Mouse (Mus musculus): ENCODE data around the gene Hyal2.
"Not testable (repeated sequence)": the region's sequence is repeated elsewhere in the genome, so short reads cannot be mapped to it uniquely, and the experiment has no call there.

Gene Hyal2

DNA sequence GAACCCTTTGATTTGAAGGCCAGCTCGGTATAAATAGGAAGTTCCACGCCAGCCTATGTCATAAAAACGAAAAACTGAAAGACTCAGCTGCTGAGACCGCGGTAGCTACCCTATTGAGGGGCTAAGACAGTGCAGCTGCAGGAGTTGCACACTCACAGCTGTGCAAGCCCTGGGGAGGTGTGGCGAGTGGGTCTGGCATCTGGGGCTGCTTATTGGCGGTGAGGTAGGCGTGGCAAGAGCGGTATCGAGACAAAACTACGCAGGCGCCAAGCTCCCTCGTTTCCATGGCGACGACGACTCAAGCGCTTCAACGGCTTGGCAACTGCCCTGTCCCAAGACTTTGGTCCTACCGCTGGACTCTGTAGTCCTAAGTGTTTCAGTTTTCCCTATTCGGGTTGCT lies 20.7 kb upstream of the Hyal2 start, which contains the start of gene Zmynd10:
Gene Zmynd10, plus strand, starts transcription at position 273 of the 400 bp plus-strand sequence.
- DNase-seq (ENCODE audit: low spot score): peak; percentile 85

DNA sequence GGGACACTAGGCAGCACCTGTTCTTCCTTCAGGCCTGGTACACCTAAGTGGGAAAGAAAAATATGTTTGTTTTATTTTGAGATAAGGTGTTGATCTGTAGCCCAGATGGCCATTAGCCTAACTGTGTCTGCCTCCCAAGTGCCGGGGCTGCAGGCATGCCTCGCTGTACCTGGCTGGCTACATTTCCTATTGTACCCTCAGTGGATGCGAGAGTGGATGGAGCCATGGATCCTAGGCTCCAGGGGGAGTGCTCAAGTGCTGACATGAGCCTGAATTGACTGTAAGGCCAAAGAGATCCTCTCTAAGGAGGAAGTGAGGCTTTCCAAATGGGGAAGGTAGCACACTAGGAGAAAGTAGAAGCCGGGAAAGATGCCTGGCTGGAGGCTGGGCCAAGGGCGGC lies 19.8 kb upstream of the Hyal2 start:
- no peak for DNase-seq (ENCODE audit: low spot score)

DNA sequence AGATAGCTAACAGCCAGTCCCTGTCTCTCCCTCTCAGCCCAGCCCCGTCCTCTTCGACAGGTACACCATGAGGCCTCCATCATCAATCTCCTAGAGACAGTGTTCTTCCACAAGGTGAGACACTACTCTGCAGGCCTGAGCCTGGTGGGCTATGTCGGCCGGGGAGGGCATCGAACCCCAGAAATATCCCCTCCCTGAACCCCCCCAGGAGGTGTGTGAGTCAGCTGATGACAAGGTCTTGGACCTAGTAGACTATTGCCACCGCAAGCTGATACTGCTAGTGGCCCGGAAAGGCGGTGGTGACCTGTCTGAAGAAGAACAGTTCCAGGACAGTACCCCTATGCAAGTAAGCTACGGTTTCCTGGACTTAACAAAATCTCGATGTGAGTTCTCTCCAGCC lies 18.9 kb upstream of the Hyal2 start:
- DNase-seq (ENCODE audit: low spot score): no peak

DNA sequence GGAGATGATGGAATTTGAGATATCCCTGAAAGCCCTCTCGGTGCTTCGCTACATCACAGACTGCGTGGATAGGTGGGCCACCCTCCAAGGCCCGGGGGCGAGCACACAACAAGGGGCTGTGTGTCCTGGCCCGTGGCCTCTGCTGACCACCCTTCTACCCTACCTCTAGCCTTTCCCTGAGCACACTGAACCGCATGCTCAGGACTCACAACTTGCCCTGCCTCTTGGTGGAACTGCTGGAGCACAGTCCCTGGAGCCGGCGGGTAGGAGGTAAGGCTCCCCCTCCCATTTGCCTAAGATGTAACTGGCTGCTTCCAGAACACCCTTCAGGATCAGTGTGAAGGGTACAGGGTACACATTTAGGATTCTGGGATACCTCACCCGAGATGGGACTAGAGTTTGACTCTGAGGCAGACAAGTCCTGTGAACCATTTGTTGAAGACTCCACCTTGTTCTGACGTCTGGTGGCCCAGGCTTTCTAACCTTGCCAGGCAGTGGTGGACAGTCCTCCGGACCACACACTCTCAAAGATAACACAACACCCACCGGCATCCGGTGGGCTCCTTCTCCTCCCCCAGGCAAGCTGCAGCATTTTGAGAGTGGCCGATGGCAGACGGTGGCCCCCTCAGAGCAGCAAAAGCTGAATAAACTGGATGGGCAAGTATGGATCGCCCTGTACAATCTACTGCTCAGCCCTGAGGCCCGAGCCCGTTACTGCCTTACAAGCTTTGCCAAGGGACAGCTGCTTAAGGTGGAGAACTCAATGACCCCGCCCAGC lies 18.3 kb upstream of the Hyal2 start:
- no peak for DNase-seq (ENCODE audit: low spot score)

DNA sequence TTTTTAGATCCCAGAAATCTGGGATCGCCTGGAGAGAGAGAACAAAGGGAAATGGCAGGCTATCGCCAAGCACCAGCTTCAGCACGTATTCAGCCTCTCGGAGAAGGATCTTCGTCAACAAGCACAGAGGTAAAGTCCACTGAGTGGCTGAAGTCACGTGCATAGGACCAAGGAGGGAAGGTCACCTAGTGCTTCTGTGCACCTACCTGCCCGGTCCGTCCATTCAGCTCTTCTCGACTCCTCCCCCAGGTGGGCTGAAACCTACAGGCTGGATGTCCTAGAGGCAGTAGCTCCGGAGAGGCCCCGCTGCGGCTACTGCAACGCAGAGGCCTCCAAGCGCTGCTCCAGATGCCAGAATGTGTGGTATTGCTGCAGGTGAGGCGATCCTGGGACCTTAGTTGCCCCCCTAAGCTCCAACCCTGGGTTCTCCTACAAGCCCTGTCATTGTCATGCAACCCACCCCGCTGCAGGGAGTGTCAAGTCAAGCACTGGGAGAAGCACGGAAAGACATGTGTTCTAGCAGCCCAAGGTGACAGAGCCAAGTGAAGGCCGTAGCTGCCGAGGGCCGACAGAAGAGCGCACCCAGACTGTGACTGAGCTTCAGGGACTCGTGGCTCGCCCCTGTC lies 17.1 kb upstream of the Hyal2 start:
- DNase-seq (ENCODE audit: low spot score): no peak

DNA sequence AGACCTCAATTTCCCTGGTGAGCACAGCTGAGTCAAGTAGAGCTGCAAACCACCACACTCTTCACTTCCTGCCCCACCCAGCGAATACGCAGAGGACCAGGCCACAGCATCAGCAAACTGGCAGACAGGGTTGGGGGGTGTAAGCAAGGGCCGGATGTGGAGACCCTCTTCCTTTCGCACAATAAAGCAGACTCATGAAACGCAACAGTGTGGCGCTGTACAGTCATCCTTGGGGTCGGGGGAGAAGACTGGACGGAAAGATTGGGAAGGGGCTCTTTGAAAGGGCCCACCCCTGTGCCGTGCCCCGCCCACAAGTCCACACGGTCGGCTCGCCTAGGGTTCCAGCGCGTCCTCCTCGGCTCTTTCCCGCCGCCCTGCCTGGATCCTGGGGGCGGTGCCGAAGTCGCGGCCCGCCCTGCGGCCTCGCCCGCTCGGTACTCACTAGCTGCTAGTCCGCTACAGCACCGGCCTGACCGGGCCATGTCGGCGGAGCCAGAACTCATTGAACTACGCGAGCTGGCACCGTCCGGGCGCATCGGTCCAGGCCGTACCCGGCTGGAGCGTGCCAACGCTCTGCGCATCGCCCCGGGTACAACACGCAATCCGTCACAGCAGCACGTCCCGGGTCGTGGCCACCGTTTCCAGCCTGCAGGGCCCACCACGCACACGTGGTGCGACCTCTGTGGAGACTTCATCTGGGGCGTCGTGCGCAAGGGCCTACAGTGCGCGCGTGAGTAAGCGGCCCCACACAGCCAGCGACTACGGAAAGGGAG lies 16.4 kb upstream of the Hyal2 start, which contains the start of gene Rassf1:
Gene Rassf1, plus strand, starts transcription at position 439 of the 773 bp plus-strand sequence.
- no peak for DNase-seq (ENCODE audit: low spot score)

DNA sequence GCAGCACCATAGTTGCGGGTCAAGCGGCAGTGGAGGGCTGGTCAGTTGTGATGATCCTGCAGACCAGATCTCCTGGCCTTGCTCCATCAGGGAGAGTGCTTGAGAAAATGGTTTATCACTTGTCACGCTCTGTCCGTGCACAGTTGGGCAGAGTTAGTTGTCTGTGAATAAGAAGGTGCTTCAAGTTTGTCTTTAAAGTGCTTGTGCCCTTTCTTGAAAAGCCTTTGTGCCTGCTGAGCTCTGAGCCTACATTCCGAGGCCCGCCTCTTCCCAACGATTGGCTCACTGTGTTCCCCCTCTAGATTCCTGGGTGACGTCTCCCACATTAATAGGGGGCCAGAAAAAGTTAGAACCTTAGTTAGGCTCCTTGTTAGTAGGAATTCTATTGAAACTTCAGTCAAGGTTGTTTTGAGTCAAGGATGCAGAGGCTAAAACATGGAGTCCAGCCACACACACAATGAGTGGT lies 15.8 kb upstream of the Hyal2 start:
- DNase-seq (ENCODE audit: low spot score): no peak

DNA sequence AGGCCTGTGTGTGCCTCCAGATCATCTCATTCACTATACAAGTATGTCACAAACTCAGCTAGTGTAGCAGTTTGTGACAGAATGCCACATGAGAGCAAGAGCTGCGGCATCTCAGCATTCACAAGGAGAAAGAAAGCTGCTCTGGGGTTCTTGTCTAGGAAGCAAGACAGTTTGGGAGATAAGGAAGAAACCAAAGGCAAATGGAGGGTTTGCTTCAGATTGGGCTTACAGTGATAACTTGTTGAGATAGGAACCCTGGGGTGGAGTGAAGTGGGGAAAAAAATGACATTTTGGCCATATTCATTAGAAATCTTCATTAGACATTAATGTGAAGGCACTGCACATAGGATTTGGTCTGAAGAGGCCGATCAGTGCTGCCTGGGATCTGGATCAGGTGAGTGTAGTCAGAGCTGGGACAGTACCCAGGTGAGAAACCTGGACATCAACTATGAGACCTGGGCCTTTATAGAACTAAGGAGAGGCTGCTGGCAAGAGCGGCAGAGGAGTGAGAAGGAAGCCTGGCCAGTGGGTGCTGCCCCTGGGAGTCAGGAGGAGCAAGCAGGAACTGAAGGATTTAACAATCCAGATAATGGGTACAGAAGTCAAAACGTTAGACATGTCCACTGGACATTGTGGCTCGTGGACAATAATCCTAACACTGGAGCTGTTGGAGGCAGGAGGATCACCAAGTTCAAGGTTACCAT lies 14.9 kb upstream of the Hyal2 start:
- DNase-seq (ENCODE audit: low spot score): no peak

DNA sequence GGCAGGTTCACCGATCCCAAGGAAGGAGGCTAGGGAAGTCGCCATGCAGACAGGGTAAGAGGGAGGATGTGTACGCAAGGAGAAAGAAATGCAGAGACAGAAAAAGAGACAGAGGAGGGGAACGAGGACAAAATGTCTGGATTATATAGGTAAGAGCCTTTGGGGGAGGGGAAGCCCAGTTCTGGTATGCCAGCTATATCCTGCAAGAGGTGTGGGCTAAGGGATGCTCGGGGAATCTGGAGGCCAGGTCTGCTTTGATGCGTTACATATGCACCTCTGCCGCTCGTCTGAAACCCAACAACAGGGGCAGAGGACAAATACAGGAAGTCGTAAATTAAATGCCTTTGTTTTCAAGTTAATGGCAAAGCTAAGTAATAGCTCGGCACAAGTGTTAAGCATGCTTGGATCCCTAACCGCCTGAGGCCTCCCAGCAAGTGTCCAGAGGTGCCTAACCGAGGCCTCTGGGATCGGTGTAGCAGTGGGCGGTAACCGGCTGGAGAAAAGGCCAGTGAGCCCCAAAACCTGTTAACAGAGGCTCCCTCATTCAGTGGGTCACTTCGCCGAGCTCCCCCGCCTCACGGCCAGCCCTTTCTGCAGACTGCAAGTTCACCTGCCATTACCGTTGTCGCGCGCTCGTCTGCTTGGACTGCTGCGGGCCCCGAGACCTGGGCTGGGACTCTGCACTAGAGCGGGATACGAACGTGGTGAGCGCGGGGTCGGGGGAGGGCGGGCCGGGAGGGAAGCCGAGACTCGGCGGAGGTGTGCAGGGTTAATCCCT lies 14.0 kb upstream of the Hyal2 start:
- peak; percentile 69 for DNase-seq (ENCODE audit: low spot score)

DNA sequence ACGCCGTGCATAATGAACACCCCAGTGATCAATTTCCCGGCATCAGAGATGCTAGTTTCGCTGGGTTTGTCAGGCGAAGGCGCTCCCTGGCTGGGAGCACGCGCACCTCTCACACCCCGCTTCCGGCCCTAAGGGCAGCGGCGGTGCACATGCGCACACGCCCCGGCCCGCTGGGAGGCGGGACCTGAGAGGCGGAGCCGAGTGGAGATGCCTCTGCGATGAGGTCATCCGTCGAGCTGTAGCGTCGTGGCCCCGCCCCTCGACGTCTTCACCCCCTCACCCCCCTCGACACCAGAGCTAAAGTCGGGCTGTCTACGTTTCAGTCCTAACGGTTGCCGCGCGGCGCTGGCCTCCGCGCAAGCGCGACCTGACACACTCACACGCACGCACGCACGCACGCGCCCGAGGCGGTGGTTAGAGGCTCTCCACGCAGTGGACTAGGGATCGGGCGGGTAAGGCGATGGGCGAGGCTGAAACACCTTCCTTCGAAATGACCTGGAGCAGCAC lies 13.4 kb upstream of the Hyal2 start:
- peak; percentile 96 for DNase-seq (ENCODE audit: low spot score)

DNA sequence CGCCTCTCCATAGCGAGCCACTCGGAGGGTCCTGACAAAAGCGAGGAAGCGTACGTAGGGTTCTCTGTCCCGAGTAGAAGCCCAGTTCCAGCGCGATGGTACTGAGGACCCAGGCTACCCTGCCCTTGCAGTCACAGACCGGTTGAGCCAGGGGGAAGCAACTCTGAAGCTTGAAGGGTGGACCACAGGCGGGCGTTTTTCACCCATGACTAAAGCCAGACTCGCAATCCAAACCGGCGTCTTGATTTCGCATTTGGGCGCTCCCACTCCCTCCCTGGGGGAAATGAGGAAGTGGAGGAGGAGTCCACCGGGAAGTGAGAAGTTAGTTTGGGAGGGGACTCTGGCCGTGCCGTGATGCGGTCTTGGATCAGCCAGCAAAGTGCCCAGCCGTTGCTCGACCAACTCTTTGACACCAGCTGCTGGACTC lies 12.7 kb upstream of the Hyal2 start:
- DNase-seq (ENCODE audit: low spot score): no peak

DNA sequence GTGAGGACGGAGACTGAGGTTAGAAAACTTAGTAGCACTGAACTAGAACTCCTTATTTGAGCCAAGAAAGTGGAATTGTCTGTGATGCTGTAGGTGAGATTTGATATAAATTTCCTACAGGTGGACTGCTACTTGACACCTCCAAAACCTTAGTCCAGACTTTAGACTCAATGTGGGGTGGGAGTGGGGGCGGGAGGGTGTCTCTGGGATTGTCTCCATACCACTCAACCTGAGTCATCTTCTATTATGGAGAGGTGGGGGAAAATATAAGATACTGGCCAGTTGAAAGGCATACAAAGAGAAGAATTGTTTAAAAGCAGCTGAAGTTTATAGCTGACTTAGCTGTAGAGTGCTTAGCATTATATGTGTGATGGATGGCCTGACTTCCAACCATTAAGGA lies 12.0 kb upstream of the Hyal2 start:
- no peak for DNase-seq (ENCODE audit: low spot score)

DNA sequence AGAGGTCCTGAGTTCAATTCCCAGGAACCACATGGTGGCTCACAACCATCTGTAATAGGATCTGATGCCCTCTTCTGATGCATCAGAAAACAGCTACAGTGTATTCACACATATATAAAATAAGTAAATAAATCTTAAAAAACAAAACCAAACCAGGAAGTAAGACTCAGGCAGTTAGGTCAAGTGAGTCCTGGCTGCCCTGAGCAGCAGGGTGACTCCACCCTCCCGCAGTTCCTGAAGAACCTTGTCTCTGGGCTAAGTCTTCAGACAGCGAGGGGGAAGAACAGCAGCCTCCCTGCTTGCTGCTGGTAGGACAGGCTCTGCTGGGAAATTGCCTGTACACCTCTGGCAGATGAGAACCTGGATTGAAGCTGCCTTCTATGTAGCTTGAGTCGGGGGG lies 11.4 kb upstream of the Hyal2 start:
- DNase-seq (ENCODE audit: low spot score): no peak

DNA sequence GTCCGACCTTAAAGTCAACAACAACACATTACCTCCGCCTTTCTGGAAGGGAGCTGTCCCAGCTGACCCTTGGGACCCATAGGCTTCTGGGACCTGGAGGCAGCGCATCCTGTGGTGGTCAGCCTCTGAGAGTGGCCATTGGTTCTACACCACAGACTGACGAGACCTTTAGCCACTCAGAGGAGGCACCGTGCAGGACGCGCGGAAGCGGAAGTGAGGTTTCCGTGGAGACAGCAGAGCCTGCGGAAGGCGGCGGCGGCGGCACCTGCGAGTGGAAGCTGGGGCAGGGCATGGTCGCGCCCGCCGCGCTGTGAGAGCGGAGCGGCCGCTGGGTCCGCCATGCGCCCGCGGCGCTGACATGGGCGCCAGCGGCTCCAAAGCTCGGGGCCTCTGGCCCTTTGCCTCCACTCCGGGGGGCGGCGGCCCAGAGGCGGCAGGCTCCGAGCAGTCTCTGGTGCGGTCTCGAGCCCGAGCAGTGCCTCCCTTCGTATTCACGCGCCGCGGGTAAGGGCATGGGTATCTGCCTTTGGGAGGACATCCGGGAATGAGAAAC lies 4.6 kb upstream of the Hyal2 start, which contains the start of gene Tusc2:
Gene Tusc2, plus strand, starts transcription at position 227 of the 553 bp plus-strand sequence.
- peak; percentile 95 for DNase-seq (ENCODE audit: low spot score)

DNA sequence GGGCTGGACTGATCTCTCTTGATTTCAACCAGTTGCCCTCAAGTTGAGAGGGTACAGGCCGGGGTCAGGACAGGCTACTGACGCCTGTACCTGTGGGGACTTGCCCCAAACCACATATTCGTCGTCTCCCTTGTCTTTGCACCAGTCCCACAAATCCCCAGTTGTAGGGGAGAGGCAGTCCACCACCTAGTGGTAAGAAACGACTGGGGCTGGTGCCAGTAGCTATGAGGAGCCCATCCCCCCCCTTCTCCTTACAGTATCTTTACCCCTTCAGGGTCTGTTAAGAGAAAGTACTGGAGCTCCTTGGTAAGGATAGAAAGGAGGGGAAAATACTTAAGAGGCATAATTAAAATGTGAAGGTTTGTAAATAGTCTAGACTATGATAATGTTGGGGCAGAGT lies 2.2 kb upstream of the Hyal2 start:
- DNase-seq (ENCODE audit: low spot score): not testable (repeated sequence)

DNA sequence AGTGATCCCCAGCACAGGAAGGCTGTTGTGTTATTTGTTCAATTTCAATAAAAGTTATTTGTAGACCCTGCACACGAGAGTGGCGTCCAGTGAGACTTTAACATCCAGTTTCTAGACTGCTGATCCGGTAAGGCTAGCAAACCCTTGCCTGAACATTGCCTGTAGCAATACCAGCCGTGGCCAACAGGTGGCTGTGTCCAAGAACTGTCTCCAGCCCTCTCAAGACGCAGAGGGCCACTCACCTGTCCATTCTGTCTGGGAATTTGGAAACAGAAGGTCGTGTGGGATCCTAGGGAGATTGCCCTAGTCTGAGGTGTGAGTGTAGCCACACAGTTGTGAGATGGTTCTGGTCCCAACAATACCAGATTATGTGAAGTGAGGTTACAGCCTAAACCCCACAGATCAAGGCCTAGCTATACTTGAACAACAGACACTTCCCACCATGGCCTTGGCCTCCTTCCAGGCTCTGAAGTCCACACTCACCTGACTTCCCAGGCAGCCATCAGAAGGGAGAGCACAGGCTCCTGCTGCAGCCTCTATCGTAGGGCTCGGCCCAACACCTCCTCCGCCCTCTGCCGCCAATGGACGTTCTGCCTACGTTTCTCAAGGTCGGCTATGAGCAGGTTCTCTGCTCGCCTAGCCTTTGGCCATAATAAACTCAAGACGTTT lies 1.6 kb upstream of the Hyal2 start:
- DNase-seq (ENCODE audit: low spot score): no peak

DNA sequence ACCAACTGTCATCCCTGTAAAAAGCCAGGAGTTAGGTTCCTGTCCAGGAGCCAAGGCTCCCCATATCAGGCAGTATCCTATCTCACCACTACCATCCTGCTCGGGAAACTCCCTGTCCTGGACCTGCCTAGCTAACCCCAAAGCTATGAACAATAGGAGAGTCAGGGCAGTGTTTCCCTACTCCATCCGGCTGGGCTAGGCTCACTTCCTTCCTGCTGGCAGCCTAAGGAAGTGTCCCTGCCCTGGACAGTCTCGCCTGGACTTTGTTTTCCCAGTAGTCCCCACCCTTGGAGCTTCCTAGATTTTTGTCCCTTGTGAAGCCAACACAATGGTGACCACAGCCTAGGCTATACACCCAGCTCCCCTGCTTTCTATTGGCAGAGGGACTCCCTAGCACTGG lies 890 bp upstream of the Hyal2 start:
- DNase-seq (ENCODE audit: low spot score): no peak

DNA sequence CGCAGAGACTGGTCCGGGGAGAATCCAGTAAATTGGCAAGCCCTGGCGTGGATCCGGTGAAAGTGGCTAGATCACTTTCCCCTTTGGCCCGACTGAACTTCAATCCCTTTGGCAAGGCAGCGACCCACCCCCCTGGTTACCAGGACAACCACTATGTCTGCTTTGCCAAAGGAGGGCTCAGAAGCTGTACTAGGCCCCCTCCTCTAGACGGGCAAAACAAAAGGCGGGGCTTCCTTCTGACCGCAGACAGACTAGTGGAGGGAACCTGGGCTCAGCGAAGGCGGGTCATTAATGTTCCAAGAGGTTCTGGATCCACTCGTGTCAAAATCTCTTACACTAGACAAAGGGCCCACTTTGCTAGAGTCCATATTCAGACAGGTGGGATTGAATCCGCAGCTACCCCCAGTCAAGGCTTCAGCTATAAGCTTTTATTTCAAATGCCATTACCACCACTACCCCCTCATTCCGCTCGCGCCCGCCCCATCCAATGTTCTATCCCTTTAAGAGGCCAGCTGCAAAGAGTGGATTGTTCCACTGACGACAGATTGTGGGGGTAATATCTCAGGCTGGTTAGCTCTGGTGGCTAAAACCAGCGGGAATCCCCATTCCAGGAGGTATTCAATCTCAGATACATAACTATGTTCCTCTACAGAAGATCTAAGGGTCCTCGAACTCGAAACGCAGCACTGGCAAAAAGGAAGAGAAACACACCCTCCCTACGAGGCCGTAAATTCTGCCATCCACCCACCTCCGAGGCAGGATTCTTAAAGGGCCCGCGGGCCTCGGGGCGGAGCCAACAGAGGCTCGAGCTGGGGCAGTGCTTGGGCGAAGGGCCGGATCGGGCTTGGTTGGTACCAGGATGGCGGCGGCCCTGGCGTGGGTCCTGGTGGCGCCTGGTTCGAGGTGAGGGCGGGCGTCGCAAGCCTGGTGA lies 851 bp downstream of the Hyal2 start:
- DNase-seq (ENCODE audit: low spot score): peak; percentile 86

DNA sequence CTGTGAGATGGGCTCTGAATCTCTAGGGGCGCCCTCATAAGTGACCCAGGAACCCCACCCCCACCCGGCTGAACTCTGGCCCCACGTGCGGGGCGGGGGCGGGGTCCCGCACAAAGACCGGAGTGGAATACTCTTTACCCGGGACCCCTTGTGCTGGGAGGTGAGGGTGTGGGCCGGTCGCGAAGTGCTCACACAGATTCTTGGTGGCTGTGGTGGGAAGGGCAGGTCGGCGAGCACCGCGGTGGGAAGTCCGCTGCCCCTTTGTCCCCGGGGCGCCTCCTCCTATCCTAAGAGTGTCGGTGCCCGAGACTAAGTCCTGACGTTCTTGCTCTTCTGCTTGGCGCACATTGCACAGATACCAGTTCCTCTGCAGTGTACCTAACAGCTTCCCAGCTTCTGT lies 1.5 kb downstream of the Hyal2 start:
- peak; percentile 61 for DNase-seq (ENCODE audit: low spot score)

Measured in testis, postnatal 14 days (tissue).